Mouse (Mus musculus): Measurements from ENCODE around the gene Prx.

Gene Prx

GRCm38 (mm10) chr7:27499036-27499435 lies at the start of gene Prx:
Prx (plus strand) TSS chr7:27499324.
- DNase-seq (ENCODE audit: low read depth), result no peak

- DNase-seq (ENCODE audit: low read depth), result no peak
These were observed 47.8 kb upstream of the Prx start for GRCm38 (mm10) chr7:27451359-27451758.

- no peak for DNase-seq (ENCODE audit: low read depth)
These were observed 46.8 kb upstream of the Prx start for GRCm38 (mm10) chr7:27452206-27452770.

GRCm38 (mm10) chr7:27454461-27455121 lies 44.5 kb upstream of the Prx start:
- no peak for DNase-seq (ENCODE audit: low read depth)

- no peak for DNase-seq (ENCODE audit: low read depth)
These were observed 43.9 kb upstream of the Prx start for GRCm38 (mm10) chr7:27455273-27455672.

GRCm38 (mm10) chr7:27458614-27459013 lies 40.5 kb upstream of the Prx start:
- DNase-seq (ENCODE audit: low read depth), result no peak

- no peak for DNase-seq (ENCODE audit: low read depth)
These were observed 39.5 kb upstream of the Prx start for GRCm38 (mm10) chr7:27459640-27460039.

GRCm38 (mm10) chr7:27460477-27460876 lies 38.6 kb upstream of the Prx start:
- no peak for DNase-seq (ENCODE audit: low read depth)

- DNase-seq (ENCODE audit: low read depth), result no peak
These were observed 31.5 kb upstream of the Prx start for GRCm38 (mm10) chr7:27467648-27468047.

GRCm38 (mm10) chr7:27471390-27472120 lies 27.6 kb upstream of the Prx start:
- no peak for DNase-seq (ENCODE audit: low read depth)

GRCm38 (mm10) chr7:27472596-27472995 lies 26.5 kb upstream of the Prx start:
- DNase-seq (ENCODE audit: low read depth), result no peak

- peak; percentile 99 for DNase-seq (ENCODE audit: low read depth)
These were observed 25.8 kb upstream of the Prx start, which contains the start of gene Sertad3 for GRCm38 (mm10) chr7:27473156-27473834. Sertad3 (plus strand) TSS chr7:27473768.

GRCm38 (mm10) chr7:27473835-27474489 lies 25.2 kb upstream of the Prx start:
- no peak for DNase-seq (ENCODE audit: low read depth)

- DNase-seq (ENCODE audit: low read depth), result peak; percentile 98
These were observed 24.6 kb upstream of the Prx start for GRCm38 (mm10) chr7:27474490-27474954.

GRCm38 (mm10) chr7:27475596-27475995 lies 23.5 kb upstream of the Prx start:
- DNase-seq (ENCODE audit: low read depth), result no peak

GRCm38 (mm10) chr7:27476098-27476635 lies 23.0 kb upstream of the Prx start:
- no peak for DNase-seq (ENCODE audit: low read depth)

GRCm38 (mm10) chr7:27478561-27478960 lies 20.6 kb upstream of the Prx start:
- DNase-seq (ENCODE audit: low read depth), result peak; percentile 46

- DNase-seq (ENCODE audit: low read depth), result no peak
These were observed 19.4 kb upstream of the Prx start for GRCm38 (mm10) chr7:27479750-27480149.

- no peak for DNase-seq (ENCODE audit: low read depth)
These were observed 18.6 kb upstream of the Prx start for GRCm38 (mm10) chr7:27480506-27480905.

GRCm38 (mm10) chr7:27480927-27481626 lies 18.0 kb upstream of the Prx start:
- no peak for DNase-seq (ENCODE audit: low read depth)

GRCm38 (mm10) chr7:27481627-27481969 lies 17.5 kb upstream of the Prx start:
- DNase-seq (ENCODE audit: low read depth), result peak; percentile 87

All from induced T-regulatory cell, adult 2 months (primary cell).